Mouse (Mus musculus): Measurements from ENCODE around the gene Eloa.

GRCm38 (mm10) chr4:136046888-136047287 lies 25.3 kb upstream of the Eloa start:
- TF ChIP-seq HCFC1 (IDR thresholded peaks at IDR 0.05; ENCODE audit: borderline replicate concordance, insufficient read depth, low read length) (no peak), ZC3H11A (IDR thresholded peaks at IDR 0.05; ENCODE audit: borderline replicate concordance, low read depth, low read length) (no peak), CHD2 (IDR thresholded peaks at IDR 0.05; ENCODE audit: low read depth, low read length) (no peak)

Data from ES-E14 (cell line).